Mouse (Mus musculus) embryo, embryonic 11.5 days (tissue): ENCODE measurements at regions not wholly inside any gene's neighbourhood (a gene's known extent, or its start where the extent isn't known, plus 50 kb on each side); places are given as distances from the start of the nearest gene placed in this dataset.
"Not testable (repeated sequence)": the region's sequence is repeated elsewhere in the genome, so short reads cannot be mapped to it uniquely, and the experiment has no call there.

Source experiments
- DNase-seq: peaks from one replicate; pipeline ENCODE4 v3.0.0-alpha.2; 2012; ENCODE audit warnings: low read depth, low spot score

DNA sequence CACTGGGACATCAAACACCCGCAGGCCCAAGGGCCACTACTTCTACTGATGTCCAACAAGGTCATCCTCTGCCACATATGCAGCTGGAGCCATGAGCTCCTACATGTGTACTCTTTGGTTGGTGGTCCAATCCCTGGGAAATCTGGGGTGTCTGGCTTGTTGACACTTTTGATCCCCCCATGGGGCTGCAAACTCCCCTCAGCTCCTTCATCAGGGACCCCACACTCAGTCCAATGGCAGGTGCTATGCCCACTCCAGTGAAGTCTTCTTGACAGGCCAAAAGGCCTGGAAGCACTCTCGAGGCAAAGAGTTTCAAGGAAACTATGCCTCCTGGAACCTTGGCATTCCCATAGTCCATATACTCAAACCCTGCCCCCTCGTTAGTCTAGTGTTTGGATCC lies 570.8 kb upstream of the Smc2 start:
- no peak for DNase-seq

DNA sequence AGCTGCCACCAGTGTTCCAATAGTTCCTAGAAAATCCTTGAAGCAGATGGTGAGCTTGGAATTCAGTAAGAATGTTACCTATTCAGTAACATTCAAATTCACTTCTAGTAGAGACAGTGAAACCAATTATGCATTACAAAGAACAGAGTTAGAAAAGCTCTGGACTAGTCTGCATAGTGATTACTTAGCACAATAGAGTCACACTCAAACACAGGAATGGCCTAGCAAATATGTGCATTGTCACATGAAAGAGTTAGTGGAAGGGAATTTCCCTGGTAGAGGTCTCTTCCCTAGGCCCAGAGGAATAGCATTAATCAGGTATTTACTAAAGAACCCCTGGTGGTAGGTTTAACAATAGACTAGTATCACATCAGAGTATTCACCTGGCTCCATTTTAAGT lies 570.3 kb upstream of the Smc2 start:
- not testable (repeated sequence) for DNase-seq

- DNase-seq: peak; percentile 3
Observed at GRCm38 (mm10) chr4:51885460-51885859, 553.6 kb upstream of the Smc2 start.

- no peak for DNase-seq
Observed at GRCm38 (mm10) chr4:51889280-51889679, 549.8 kb upstream of the Smc2 start.

GRCm38 (mm10) chr4:51928245-51928644 lies 510.8 kb upstream of the Smc2 start:
- no peak for DNase-seq

DNA sequence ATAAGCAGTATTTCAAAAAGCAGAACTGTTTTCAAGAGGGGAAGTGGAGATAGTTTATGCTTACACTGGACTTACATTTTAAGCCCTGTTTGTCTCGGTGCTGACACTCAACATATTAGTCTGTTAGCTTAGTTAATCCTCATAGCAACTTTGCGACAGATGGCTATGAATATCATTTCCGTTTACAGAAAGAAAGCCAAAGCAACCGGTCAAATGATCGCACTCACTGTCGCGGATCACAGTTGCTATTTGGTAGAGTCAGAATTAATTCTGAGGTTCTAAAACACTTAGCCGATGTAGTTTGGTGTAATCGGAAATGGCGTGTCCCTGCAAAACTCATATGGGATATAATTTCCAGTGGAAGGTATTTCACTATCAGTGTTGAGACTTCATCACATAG lies 469.3 kb upstream of the Smc2 start:
- no peak for DNase-seq

DNA sequence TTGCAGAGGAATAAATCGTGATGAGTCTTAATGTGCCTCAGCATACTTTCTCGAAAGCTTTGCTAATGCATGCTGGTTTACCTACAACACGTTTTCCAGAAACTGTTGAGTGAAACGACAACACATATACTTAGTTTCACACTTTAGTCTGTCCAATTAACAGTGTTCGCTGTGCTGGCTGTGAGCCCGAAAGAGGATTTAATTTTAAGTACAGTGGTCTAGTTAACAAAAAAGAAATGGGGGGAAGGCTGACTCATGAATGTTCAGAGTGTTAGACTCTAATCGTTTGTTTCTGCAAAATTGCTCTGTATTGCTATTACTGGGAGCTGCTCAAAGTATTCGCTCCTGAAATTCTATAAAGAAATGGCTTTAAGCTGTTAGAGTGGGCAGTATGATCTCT lies 460.1 kb upstream of the Smc2 start:
- DNase-seq: no peak

- no peak for DNase-seq
Observed at GRCm38 (mm10) chr4:51992482-51992881, 446.6 kb upstream of the Smc2 start.

GRCm38 (mm10) chr4:52036765-52037353 lies 402.2 kb upstream of the Smc2 start:
- DNase-seq: no peak

- no peak for DNase-seq
Observed at GRCm38 (mm10) chr4:52043404-52043803, 395.6 kb upstream of the Smc2 start.

DNA sequence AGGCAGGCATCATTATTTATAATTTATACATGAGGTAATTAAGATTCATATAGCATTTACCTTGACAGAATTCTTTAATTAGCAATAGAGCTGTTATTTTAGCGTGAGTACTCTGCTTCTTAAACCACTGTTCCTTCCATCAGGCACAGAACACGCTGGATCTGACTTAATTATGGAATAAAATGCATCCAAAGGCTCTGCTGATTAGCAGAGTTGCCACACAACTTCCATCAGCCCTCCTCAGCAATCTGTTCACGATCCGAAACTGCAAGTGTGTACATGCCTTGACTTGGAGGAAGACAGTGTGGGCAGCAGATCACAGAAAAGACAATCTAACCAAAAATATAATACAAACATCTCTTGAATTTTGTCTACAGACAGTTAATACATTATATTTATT lies 388.1 kb upstream of the Smc2 start:
- DNase-seq: no peak

GRCm38 (mm10) chr4:52056031-52056430 lies 383.0 kb upstream of the Smc2 start:
- DNase-seq: no peak

DNA sequence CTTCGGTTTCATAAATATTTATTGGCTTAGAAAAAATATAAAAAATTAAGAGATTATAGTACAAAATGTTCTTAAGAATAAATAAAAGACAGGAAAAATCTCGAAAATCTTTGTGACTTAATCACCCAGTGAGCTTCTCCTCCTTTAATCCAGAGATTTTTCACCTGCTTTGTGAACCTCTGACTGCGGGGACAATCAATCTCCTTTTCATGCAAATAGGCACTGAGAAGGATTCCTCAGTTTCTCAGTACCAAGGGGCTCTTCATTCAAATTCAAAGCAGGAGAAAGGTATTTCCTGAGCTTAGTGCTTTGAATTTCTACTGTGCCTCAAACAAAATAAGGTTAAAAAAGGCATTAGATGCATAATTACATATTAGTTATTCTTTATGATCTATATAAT lies 379.0 kb upstream of the Smc2 start:
- DNase-seq: no peak

- DNase-seq: no peak
Observed at GRCm38 (mm10) chr4:52099187-52099586, 339.9 kb upstream of the Smc2 start.

DNA sequence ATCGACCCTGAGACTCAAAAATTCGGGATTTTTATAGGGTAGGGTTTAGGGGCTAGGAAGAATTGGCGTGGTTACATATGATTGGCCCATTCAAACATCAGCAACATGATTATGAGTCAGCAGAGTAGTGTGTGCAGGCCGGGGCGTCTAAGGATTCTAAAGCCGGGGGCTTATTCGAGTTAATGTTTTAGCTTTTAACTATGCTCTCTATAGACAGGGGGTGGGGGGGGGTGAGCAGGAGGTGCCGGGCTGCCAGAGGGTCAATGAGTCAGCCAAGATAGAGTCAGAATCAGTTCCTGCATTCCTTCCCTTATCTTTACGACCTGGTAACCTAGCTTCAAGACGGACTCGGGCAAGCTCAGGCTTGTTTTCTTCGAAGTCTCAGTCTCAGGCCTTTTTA lies 333.2 kb upstream of the Smc2 start:
- DNase-seq: no peak

- DNase-seq: no peak
Observed at GRCm38 (mm10) chr4:52117765-52118290, 321.2 kb upstream of the Smc2 start.

DNA sequence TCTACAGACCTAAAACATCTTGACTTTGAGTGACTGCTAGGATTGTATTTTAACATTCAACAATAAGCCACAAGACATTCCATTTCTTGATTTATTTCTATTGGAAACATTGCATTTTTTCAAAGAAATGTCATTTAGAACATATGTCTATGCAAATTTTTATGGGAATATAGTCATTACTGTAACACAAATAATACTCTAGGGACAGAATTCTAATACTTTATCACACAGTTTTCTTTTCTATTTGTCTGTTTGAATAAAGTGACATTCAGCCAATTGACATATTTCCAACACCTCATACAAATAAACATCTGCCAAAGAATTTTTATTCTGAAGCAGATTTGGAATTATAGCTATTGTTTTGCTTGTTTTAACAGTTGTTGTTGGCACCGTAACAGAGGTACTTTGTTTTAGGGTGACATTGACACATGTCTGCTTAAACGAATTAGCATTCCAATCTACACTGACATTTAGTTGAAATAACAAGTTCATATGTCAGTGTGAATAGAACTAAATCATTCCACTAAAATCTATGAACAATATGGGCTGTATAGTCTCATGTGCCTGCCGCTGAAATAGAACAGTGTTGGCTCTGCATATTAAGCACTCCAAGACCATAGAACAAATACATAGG lies 320.5 kb upstream of the Smc2 start:
- DNase-seq: no peak

- no peak for DNase-seq
Observed at GRCm38 (mm10) chr4:52152565-52153164, 286.4 kb upstream of the Smc2 start.

DNA sequence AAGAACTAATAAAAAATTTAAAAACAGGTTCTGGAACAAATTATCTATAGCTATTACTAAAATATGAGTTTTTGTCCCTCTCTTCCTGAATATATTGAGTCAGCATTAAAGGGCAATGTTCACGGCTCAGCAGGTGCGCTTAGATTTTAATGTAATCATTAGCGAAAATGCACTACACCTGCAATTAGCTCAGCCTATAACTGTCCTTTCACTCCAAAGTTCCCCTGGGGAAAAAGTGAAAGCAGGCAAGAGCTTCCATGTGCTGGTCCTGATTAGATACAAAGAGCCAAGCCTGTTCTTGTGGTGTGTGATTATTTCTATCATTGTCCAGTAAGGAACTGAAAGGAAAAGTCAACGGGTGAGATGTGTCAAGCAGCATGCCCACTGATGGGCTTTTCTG lies 262.8 kb upstream of the Smc2 start:
- DNase-seq: no peak

DNA sequence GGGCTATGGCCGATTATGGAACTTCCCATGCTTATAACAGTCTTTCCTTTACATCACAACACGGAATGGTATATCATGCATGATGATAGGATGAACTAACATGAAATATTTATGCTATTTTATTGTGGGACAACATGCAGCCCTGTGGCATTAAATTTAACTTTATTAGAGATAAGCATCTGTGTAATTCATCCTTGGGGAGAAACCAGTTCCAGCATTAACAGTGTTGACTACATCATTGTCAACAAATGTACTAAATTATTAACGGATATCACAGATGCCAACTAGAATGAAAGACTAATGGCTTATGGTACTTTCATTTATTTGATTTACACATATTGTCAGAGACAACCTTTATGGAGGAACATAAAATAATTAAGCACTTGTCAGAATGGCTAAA lies 241.3 kb upstream of the Smc2 start:
- DNase-seq: no peak

DNA sequence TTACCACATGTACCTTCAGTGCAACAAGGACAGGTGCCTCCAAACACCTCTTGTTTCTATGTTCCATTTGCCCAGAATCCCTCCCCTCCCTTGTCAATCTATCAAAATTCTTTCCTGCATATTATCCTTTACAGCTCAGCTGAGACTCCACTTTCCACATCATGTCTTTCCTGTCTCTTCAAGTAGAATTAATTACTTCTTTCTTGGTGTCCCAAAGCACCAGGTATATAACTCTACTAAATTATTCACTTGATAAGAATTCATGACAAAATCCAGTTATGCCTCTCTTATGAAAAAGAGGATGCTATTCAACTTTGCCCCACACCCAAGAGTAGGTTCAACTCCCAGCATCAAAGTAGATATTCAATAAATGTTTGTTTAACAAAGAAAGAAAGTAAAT lies 228.4 kb upstream of the Smc2 start:
- no peak for DNase-seq

GRCm38 (mm10) chr4:52211022-52211421 lies 228.0 kb upstream of the Smc2 start:
- no peak for DNase-seq

DNA sequence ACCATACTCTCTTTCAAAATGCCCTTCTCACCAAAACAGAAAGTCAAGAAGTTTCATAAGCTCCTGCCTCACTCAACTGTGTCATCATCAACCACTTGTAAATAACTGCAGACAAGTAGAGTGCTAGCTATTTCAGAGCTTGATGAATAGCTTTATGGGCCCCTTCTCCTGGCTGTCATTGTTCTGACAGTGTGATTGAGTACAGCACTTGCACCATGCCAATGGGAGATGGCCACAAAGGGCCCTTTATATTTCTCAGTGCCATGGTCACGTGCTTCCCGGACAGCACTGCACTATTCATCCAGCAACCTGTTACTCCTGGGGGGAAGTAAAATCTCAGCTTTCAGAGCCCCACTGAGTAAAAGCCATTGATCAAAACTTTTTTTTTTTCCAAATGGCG lies 225.7 kb upstream of the Smc2 start:
- no peak for DNase-seq
